In the genomic region with DNA sequence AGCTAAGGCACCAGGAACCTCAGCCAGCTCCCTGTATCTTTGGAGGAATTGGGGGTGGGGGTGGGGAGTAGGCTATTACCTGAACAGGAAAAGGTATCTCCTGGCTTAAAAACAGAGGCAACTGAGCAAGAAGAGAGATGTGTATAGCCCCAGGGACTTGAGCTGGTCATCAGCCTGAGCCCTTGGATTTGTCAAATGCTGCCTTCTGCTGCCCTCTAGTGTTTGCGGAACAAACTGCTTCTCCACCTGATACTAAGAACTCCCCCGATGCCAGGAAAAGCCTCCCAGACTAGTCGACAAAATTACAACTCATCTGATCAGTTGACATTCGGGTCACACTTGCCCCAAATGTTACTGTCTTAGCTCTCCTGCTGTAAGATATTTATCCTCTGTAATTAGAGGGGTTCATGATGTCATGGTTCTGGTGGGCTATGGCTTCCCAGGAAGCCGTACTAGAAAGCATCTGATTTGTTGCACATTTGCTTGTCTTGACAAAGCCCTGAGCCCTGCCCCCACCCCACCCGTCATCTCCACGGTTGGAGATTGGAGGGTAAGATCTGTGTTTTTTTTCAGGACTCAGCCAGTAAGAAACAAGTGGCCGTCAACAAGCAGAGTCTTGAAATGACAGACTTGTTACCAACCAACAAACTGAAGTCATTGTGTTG, we compare ENCODE assay signal across 8 mouse cellular contexts. TPM values are rescaled to one million over a fixed set of nuclear protein-coding genes. Genes with fewer than 3 reads are reported as not detected.
DNase-seq lines count a peak whose midpoint lies in the region; ATAC-seq lines count a peak whose summit lies in the region.

No protein-coding gene starts in this region.

- no peaks in the 10 kb centered on the region for H3K27me3 ChIP-seq in hindbrain, embryonic 14.5 days (ENCODE audit: control insufficient read depth, insufficient read depth, low read length)

- peak overlapping the region; percentile 41 for H3K4me2 ChIP-seq in hindbrain, embryonic 14.5 days (replicated peaks)

- DNase-seq in R1 (ENCODE audit: low read depth, low spot score) = peak; percentile 78
- DNase-seq in cerebellum, postnatal 14 days = peak; percentile 92 to 93
- peak; percentile 79 to 83 for DNase-seq in frontal cortex, postnatal 25 days (ENCODE audit: low spot score in 2 of 2)
- DNase-seq in hindbrain, embryonic 14.5 days (ENCODE audit: low spot score) = peak; percentile 85
- peak; percentile 74 to 93 for DNase-seq in layer of hippocampus, postnatal 25 days (ENCODE audit: extremely low spot score in 1 of 2, low spot score in 1 of 2)
- DNase-seq in lung, postnatal 25 days (ENCODE audit: low spot score) = peak; percentile 71
- DNase-seq in retina, postnatal 7 days (ENCODE audit: low read depth, low spot score) = peak; percentile 65
- peak; percentile 60 for DNase-seq in urinary bladder, postnatal 10 days (ENCODE audit: low spot score)

- 12% methylated on average over 8 of the region's 8 CpGs for WGBS in hindbrain, embryonic 14.5 days

- H3K36me3 ChIP-seq in hindbrain, embryonic 14.5 days (replicated peaks; ENCODE audit: control insufficient read depth, insufficient read depth) = no peaks in the 10 kb centered on the region

- H3K4me1 ChIP-seq in hindbrain, embryonic 14.5 days (replicated peaks; ENCODE audit: control insufficient read depth, insufficient read depth, low read length) = no peaks in the 10 kb centered on the region

- 0 out of 2 replicates have a peak overlapping the region, but pooled peaks have one; percentile 19 for H3K9ac ChIP-seq in hindbrain, embryonic 14.5 days

- no peak overlapping the region for H3K4me3 ChIP-seq in hindbrain, embryonic 14.5 days (replicated peaks; ENCODE audit: low read length)

- peak; percentile 83 for ATAC-seq in hindbrain, embryonic 14.5 days (ENCODE audit: low FRiP score)

- no peaks in the 10 kb centered on the region for H3K9me3 ChIP-seq in hindbrain, embryonic 14.5 days (ENCODE audit: control insufficient read depth, low read length)

- H3K27ac ChIP-seq in hindbrain, embryonic 14.5 days = no peak overlapping the region

RNA-seq across cellular contexts. Expression of gene Tfam, which starts 19.7 kb away (rescaled TPM):
- 45.0 and 45.4 TPM in 2 replicates for polyA plus RNA-seq in hindbrain, embryonic 14.5 days (2014; fragmentation: Nextera tagmentation; extraction: Ambion mirVana)
- 10 to 100 TPM; 36.1 to 49.5 TPM for total RNA-seq in layer of hippocampus, postnatal 25 days (2021)

RNA-seq across cellular contexts. Expression of gene Bicc1, which starts 58.9 kb away (rescaled TPM):
- 5.6 and 6.8 TPM in 2 replicates for polyA plus RNA-seq in hindbrain, embryonic 14.5 days (2014; fragmentation: Nextera tagmentation; extraction: Ambion mirVana)
- total RNA-seq in layer of hippocampus, postnatal 25 days (2021) = 1 to 10 TPM; 3.7 to 4.7 TPM
